Mouse (Mus musculus) megakaryocyte, embryonic 14.5 days (primary cell): Measurements from ENCODE around the gene Mcu.

Source experiments
- FLI1 ChIP-seq: IDR thresholded peaks from 2 replicates; pipeline ENCODE4 v1.6.1; 2012; ENCODE audit warnings: low read length, inconsistent platforms, mixed read lengths
- GATA1 ChIP-seq: IDR thresholded peaks from 3 replicates; pipeline ENCODE4 v1.6.1; 2012; ENCODE audit warnings: mixed read lengths, low read length, inconsistent platforms, borderline replicate concordance

DNA sequence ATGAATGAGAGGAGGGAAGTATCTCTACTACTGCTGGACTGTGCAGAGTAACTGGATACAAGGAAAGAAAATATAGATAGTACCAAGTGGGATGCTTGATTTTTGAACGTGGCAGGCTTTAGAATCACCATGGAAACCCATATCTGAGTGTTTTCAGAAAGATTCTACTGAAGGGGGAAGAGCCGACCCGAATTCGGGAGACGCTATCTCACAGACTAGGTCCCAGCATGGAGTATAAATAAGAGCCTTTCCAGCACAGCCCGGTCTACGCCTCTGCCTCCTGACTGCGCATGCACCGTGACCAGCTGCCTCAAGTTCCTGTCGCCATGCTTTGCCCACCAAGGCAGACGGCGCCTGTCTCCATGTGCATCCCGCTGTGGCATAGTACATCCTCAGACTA, 49.5 kb downstream of the Mcu start:
- no peak for TF ChIP-seq GATA1
- no peak for TF ChIP-seq FLI1
